Mouse (Mus musculus) CD4-positive helper T cell, adult 2 months (primary cell): ENCODE results near the gene Mgat2.
A peak's percentile ranks its signal among the peaks of the same experiment; 100 is the strongest.

Experiments used
- DNase-seq: peaks from one replicate; pipeline ENCODE4 v3.0.0-alpha.2; 2012; ENCODE audit warnings: low read depth, missing footprints, low spot score

The Mgat2 gene

DNA sequence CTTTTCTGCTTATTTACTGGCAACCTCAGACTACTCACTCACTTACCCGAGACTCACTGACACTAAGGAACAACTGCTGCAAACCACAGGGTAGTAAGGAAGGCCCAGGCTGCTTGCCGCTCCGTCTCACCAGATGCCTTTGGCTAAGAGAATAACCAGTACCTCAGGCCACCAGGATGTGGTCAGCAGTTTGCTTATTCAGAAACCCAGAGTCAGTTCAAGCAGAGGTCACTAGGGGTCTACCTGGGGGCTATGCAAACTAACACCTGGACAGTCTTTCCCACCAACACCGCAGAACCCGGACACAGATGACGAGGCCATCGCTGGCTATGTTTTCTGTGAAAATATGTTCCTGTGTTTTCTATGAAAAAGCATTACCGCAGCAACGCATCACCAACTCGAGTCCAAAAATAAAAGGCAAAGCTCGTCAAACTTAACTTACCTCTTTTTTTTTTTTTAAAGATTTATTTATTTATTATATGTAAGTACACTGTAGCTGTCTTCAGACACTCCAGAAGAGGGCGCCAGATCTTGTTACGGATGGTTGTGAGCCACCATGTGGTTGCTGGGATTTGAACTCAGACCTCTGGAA is 29.3 kb downstream of the Mgat2 start:
- DNase-seq = no peak

GRCm38 (mm10) chr12:69214393-69214792 is 30.4 kb downstream of the Mgat2 start:
- DNase-seq = no peak

GRCm38 (mm10) chr12:69215000-69215785 is 31.2 kb downstream of the Mgat2 start:
- no peak for DNase-seq

- no peak for DNase-seq
Measured at GRCm38 (mm10) chr12:69216587-69216986, 32.6 kb downstream of the Mgat2 start.

GRCm38 (mm10) chr12:69220613-69221277 is 36.8 kb downstream of the Mgat2 start:
- DNase-seq = no peak

DNA sequence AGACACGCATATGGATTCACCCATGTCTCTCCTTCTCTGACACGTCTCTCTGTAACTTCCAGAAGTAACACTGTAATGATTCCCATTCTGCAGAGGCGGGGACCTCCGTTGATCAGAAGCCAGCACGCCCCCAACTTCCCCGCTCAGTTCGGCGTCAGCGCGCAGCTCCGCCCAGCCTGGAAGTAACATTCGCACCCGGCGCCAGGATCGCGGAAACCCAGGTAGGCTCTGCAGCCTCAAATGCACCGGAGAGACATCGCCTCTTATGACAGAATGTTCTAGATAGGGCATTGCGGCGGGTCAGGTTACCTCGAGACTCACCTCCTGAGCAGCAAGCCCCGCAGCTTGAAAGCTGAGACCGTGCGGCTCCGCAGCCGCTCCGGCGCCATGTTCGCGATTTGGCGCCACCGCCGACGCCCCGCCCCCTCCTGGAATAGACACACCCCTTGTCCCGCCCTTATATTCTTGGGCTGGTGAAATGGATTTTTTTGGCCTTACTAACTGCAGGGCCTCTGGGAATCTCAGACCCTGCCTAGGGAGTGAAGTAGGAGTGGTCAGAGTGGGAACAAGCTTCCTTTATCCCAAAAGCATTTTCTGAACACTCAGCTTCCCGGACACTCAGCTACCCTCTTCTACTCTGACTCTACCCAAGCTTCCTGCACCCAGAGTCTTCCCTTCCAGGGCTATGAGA is 44.0 kb downstream of the Mgat2 start, which contains the start of gene Pole2:
TSS of gene Pole2 (minus strand) at position 420 of the 691 bp plus-strand sequence.
- peak; percentile 87 for DNase-seq

GRCm38 (mm10) chr12:69229251-69229650 is 45.3 kb downstream of the Mgat2 start:
- DNase-seq = peak; percentile 68

DNA sequence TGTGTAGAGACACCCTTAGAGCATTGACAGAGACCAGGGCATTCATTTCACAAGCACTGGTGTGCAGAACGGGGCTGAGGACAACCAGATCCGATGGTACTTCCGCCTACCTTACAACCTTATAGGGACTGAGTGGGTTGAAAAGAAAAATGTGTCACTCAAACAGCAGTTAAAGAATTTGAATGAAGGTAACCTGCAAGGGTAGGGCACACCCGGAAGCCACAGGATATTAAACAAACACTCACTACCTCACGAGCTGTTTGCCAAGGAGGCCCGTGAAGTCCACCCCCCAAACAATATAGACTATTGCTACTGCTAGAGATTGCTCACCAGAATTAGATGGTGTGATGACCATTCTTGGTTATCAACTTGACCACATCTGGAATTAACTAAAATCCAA is 51.8 kb downstream of the Mgat2 start:
- no peak for DNase-seq
